Mouse (Mus musculus): ENCODE measurements at regions not wholly inside any gene's neighbourhood (a gene's known extent, or its start where the extent isn't known, plus 50 kb on each side); places are given as distances from the start of the nearest gene placed in this dataset.
A peak's percentile ranks its signal among the peaks of the same experiment; 100 is the strongest.

GRCm38 (mm10) chr6:93061741-93062140 lies 118.4 kb upstream of the Adamts9 start:
- DNase-seq (ENCODE audit: low spot score in 2 of 2), result no peak

GRCm38 (mm10) chr6:93045524-93045923 lies 102.2 kb upstream of the Adamts9 start:
- no peak for DNase-seq (ENCODE audit: low spot score in 2 of 2)

- DNase-seq (ENCODE audit: low spot score in 2 of 2), result no peak
Measured at GRCm38 (mm10) chr6:93041041-93041440, 97.7 kb upstream of the Adamts9 start.

GRCm38 (mm10) chr6:93031812-93032330 lies 88.6 kb upstream of the Adamts9 start:
- DNase-seq (ENCODE audit: low spot score in 2 of 2), result no peak

GRCm38 (mm10) chr6:93026068-93027022 lies 83.1 kb upstream of the Adamts9 start:
- DNase-seq (ENCODE audit: low spot score in 2 of 2), result peak in 1 of 2 experiments; percentile 30

- DNase-seq (ENCODE audit: low spot score in 2 of 2), result no peak
Measured at GRCm38 (mm10) chr6:93014534-93014933, 71.2 kb upstream of the Adamts9 start.

GRCm38 (mm10) chr6:93011906-93012305 lies 68.6 kb upstream of the Adamts9 start:
- DNase-seq (ENCODE audit: low spot score in 2 of 2), result no peak

GRCm38 (mm10) chr6:93004587-93005240 lies 61.4 kb upstream of the Adamts9 start:
- peak in 1 of 2 experiments; percentile 22 for DNase-seq (ENCODE audit: low spot score in 2 of 2)

- no peak for DNase-seq (ENCODE audit: low spot score in 2 of 2)
Measured at GRCm38 (mm10) chr6:93003812-93004211, 60.5 kb upstream of the Adamts9 start.

GRCm38 (mm10) chr6:92993647-92994046 lies 50.4 kb upstream of the Adamts9 start:
- DNase-seq (ENCODE audit: low spot score in 2 of 2), result no peak

Measured in adrenal gland, adult 18-20 months (tissue).